Mouse (Mus musculus) cerebellum, postnatal 14 days (tissue): ENCODE measurements at regions not wholly inside any gene's neighbourhood (a gene's known extent, or its start where the extent isn't known, plus 50 kb on each side); places are given as distances from the start of the nearest gene placed in this dataset.
"Not testable (repeated sequence)": the region's sequence is repeated elsewhere in the genome, so short reads cannot be mapped to it uniquely, and the experiment has no call there.

ENCODE experiments used
- DNase-seq, 2 experiments: peaks; one replicate each; pipeline ENCODE4 v3.0.0; 2021; ENCODE audit warnings: mixed read lengths in 2 of 2

DNA sequence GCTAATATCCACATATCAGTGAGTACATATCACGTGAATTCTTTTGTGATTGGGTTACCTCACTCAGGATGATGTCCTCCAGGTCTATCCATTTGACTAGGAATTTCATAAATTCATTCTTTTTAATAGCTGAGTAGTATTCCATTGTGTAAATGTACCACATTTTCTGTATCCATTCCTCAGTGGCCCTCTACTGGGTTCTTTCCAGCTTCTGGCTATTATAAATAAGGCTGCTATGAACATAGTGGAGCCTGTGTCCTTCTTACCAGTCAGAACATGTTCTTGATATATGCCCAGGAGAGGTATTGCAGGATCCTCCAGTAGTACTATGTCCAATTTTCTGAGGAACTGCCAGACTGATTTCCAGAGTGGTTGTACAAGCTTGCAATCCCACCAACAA lies 884.0 kb upstream of the Lrrc4c start:
- DNase-seq, result not testable (repeated sequence)

DNA sequence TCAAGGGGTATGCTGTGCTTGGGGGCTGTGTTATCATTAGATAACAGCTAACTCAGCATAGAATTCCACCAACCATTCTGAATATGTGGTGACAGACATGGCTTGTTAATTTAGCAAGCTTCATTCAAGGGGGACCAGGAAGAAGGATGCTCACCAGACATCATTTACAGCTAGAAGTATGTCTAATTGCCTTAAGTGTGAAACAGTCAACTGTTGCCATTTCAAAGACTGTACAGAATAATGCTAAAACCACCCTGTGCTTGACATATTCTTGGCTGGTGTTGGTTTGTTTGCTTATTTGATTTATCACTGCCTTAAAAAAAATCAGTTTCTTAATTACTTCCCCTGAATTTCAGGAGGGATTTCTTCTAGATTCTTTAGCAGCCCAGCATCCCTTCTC lies 877.0 kb upstream of the Lrrc4c start:
- DNase-seq, result no peak

DNA sequence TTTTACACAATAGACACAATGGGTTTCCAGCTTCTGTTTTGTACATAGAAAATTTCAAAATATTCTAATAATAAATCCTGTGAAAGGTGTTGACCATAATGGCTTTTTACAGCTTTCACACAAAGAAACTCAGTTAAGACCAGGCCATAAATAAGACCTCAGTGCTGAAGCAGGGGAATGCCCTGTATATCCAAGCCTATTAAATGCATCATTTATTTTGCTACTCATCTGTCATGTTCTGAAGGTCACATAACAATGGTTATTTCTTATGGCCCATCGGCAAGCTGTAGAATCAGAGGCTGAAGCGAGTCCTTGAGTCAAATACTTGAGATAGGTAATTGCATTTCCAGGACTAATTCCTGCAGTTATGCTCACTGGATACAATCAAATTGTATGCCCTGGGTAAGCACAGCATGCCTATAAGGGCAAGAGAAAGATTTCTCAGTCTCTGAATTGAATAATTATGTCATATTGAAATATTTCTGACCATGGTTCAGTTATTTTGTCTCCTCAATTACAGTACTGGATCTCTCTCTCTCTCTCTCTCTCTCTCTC lies 874.6 kb upstream of the Lrrc4c start:
- no peak for DNase-seq

DNA sequence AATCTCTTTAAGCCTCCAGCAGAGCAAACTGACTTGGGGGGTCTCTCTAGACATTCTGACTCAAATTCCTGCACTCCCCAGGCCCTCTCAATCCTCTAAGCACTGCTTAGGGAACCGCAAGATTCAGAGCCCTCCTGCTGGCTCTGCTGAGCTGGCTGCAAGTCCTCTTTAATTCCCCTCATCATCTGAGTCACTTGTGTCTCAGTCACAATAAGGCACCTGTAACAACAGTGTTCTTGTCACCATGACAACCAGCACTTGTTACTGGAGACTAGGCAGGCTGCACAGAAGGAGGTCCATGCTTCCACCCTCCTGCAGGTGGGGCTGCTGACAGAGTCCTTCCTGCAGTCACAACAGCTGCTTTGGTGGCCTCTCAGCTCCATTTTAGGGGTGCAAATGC lies 869.1 kb upstream of the Lrrc4c start:
- DNase-seq, result no peak

DNA sequence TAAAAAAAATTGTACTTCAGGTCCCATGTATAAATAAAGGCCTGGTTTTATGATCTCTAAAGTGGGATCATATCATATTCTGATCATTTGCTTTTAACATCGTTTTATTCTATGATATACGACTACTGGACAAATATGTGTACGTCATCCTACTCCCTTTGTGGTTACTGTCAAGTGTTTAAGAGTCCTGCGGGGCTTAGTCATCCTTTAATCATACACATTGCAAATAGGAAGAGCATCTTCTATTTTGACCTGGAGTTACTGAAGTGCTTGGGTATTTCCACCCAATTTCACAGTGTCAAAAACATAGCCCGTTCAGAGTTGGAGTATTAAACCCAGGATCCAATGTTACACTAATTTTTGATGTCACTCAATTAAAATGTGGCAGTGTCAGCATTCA lies 838.1 kb upstream of the Lrrc4c start:
- no peak for DNase-seq

DNA sequence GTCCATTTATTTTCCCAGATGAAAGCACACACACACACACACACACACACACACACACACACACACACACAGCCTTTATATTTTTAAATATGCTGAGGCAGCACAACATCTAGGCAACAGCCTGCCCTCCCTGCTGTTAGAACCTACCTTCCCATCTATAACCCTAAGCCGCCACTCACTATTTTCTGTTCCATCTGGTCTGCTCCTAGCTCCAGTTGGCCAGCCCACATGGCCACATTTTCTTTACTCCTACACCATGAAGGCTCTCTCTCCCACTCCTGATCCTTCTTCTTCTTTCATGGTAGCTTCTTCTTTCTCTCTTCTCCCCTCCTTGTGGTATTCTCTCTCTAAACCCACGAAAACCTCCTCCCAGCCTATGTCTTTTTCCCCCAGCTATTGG lies 834.6 kb upstream of the Lrrc4c start:
- DNase-seq, result no peak

DNA sequence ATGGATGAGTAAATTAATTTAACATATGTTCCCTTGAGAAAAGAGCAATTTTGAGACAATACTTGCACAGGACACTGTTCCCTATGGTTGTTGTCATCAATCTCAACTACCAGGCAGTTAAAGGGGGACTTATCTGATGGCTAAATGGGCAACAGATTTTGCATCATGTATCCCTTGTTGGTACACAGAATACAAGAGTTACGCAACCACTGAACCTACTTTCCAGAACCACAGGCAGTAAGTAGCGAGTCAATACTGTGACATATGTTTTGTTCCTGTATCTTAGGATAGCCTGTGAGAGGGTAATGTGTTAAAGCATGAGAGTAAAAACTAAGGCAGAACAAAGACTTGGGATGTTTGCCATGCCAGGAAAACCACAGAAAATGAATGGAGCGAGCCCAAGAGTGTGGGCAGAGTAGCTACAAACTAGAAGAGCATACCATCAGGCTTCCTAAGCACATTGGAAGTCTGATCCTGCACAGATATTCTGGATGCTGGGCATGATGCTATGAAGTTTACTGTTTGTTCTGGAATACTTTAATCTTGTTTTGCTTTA lies 830.3 kb upstream of the Lrrc4c start:
- DNase-seq, result no peak

DNA sequence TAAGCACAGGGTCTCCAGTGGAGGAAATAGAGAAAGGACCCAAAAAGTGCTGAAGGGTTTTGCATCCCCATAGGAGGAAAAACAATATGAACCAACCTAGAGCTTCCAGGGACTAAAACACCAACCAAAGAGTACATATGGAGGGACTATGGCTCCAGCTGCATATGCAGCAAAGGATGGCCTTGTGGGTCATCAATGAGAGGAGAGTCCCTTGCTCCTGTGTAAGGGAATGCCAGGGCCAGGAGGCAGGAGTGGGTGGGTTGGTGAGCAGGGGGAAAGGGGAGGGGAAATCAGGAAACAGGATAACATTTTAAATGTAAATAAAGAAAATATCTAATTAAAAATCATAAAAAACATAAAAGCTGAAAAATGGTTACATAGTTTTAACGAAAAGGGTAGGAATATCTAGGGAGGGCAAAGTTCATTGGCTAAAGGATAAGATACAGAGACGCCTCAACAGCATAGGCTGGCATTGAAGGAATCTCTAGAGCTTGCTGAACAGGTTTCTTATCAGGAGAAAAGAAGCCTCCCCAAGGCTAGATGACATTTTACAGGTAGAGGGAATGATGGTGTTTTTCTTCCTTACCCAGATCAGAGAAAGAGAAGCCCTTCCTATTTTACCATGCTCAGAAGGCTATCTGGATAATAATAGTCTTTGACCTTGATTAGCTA lies 823.8 kb upstream of the Lrrc4c start:
- no peak for DNase-seq

DNA sequence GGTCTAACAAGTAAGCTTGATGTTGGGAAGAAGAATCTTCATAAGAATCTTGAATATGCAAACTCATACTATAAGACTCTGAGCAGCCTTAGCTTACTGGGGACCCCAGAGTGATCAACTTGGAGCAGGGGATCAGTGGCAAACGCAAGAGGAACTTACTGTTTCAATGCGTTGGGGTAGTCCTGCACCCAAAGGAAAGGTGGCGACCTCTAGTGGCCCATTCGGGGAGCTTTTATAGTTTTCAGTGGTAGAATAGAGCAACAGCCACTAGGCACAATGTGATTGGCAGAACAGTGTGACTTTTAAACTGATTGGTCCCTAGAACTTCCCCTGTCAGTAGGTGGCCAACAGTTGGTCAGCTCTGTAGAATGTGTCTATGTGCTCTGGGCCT lies 823.3 kb upstream of the Lrrc4c start:
- DNase-seq, result peak; percentile 34 to 55

DNA sequence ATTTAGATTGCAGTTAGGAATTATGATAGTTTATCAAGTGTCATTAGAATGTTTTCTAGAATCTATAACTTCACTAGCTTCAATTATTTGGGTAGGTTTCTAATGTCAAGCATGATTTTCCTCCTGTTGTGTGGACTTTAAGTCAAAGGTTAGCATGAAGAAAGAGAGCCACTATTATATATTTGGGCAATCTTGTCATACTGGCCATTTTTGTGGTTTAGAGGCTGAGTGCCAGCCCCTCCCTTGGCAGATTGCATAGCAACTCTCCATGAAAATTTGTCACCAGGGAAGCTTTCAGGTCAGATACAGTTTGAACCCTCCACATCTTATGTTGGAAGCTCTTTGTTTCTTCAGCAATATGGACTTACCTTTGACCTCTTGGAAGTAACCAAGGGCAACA lies 806.7 kb upstream of the Lrrc4c start:
- no peak for DNase-seq

DNA sequence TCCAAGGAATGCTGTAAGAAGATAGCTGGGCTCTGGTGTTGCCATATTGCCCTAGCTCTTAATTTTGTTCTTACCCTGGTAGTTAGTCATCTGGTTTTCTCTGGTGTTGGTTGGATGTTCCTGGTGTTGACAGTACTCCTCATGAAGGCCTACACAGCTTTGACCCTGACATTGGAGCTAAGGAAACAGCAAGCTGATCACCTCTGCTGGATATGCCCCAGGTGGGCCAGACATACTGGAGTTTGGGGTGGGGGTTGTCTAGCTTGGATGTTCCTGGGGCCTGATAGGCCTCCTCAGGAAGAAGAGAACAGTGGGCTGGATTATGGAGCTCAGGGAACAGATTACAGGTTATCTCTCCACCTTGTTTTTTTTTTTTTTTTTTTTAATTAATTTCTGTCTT lies 796.3 kb upstream of the Lrrc4c start:
- no peak for DNase-seq

DNA sequence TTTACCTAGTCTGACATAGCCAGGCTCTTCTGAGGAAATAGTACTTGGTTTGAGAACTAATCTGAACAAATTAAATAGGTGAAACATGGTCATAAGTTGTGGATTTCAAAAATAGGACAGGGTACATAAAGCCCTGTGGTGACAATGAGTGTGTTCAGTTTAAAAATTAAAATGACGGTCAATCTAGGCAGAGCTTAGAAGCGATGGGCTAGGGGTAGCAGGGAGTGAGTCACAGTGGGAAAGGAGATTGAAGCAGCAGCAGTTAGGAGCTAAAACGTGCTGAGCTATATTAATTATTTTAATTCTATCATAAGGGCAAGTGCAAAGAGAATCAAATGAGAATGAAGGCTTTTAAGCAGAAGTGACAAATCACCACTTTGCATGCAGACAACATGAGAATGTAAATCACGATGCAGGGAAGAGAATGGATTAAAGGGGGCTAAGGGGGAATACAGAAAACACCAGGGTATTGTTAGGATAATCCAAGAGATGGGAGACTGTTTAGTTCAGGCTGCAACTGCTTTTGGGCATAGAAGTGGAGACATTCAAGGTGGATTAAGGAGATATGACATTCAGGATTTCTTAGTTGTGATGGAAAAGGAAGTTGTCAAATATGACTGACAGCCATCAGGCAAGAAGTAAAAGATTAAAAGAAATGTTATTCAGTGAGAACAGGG lies 793.2 kb upstream of the Lrrc4c start:
- DNase-seq, result no peak

DNA sequence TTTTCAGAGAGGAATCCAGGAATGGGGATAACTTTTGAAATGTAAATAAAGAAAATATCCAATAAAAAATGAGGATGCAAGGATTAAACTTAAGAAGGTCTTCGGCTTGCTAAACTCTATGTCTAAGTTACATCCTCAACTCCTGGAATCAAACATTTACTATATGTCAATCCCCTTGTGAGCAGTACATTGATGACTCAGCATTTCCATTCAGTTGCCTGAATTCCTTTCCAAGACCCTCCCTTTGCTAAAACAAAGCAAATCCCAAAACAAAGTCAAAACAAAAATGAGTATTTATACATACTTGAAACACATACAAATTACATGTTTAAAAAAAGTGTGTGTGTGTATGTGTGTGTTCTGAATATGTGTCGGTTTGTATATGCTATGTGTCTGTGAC lies 753.9 kb upstream of the Lrrc4c start:
- DNase-seq, result no peak

DNA sequence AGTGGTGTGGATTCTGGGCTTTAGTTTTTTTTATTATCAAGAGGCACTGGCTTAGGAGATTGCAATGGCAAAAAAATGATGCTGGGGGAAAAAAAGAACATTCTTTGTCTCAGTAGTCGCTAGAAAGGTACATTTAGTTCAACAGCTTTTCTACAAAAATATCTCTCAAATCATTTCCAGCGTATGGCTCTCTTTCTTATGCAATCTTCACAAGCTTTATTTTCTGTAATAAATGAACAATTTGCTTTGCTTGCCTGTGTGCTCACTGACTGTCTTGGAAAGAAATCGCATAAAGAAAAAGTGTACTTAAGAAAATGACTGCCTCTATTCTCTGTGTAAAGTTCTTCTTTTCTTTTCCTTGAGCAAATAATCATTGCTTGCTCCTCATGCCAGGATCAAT lies 742.1 kb upstream of the Lrrc4c start:
- no peak for DNase-seq

DNA sequence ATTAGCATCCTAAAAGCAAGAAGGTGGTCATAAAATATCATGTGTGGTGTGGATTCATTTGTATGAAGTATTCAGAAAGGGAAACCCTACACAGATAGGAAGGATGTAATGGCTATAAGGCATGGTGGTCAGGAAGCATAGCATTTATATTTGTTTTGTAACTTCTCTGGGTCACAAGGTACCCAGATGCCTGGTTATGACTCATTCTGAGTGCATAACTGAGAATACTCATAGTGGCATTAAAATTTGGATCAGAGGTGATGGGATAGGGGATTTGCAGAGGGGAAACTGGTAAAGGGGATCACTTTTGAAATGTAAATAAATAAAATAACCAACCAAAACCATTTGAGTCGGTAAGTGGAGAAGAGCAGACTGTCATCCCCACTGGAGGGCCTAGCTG lies 738.8 kb upstream of the Lrrc4c start:
- no peak for DNase-seq

DNA sequence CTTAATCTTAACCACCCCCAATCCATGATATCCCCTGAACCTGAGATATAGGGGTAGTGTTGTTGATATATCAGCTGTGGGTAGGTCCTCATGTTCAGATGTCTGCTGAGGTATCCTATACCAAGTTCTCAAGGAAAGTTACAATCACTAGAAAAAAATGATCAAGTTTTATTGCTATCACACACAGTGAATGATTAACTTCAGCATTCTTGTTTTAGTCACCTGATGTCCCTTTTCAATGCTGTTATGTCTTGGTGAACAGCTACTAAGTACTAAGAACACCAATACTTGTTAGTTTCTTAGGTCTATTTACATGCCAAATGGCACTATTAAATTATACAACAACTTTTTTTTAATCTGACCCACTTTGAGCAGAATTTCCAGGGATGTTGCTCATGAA lies 732.0 kb upstream of the Lrrc4c start:
- DNase-seq, result no peak

DNA sequence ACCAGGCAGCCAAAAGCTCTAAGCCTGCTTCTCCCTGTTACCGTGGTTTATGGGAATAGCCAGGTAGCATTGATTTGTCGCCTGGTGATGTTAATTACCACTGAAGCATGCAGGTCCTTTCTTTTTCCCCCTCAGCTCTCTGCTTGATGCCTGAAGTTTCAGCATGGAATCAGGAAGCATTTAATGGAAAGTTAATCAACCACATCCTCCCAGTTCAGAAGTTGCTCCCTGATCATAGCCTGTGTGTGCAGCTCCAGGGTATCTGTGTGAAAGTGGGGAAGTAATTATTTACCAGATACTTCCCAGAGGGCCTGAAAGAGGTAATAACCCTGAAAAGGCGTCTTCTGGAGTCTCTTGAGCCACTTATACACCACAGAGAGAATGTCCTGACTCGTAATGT lies 730.9 kb upstream of the Lrrc4c start:
- no peak for DNase-seq

DNA sequence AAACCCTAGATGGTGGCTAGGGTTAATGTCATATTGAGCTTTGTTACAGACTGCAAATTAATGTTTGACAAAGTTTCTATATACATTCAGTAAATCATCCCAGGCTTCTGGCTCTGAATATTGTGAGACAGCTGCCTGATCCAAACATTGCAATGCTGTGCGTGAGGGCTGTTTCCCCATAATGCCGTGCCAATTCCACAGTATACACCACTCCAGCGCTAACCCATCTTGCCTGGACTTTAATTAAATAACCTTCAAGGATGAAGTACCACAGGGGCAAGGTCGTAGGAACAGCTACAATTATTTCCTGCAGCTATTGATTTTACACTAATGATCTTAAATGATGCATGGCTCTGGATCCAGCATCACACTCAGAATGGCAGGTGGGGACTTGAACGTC lies 704.6 kb upstream of the Lrrc4c start:
- DNase-seq, result no peak

DNA sequence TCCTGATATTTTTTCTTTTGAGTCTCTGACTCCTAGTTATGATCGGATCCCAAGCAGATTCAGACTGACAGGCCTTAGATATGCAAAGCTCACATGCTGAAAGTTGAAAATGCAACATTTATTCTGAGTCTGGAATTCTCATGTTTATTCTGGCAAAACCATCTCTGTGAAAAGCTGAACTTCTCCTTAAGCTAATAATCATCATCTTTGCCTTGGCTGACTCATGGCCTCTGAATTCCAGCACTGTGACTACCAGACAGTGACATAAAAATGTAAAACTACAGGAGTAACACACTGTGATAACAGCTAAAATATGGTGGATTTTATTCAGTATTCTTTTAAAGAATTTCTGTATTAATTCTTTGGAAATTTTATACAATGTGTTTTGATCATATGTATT lies 680.4 kb upstream of the Lrrc4c start:
- DNase-seq, result no peak

DNA sequence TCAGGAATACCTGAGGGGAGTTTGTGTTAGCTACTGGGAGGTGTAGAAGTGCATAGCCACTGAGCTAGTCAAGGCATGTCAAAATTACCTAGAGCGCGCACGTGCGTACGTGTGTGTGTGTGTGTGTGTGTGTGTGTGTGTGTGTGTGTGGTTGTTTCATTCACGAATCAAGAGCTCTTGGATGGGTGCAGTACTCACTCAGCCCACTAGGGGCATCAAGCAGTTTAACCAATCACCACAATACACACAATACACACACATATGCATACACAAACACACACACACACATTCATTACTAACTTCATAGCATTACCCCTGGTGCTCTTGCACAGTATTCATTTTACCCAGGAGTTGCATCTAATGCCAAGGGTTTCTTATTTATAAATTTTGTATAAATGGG lies 643.6 kb upstream of the Lrrc4c start:
- DNase-seq, result peak; percentile 1 to 15

DNA sequence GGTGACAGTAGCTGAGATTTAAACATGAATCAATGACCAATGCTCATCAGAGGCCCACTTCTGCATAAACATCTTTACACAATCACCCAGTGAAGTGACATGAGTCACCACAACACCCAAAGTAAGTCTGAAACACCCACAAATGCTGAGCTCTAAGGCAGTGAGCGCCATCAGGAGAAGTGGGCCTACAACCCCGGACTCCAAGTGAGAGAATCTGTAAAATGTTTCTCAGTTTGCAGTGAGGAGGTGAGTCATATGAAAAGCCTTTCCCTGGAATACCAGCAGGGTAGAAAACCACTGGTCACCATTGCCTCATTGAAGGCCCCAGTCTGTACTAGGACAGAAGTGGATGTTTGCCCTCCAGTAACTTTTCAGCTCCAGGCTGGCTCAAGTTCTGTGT lies 602.6 kb upstream of the Lrrc4c start:
- DNase-seq, result no peak
